Mouse (Mus musculus) CH12.LX (cell line): Measurements from ENCODE around the gene Rac3.

Experiments used
- CHD2 ChIP-seq: IDR thresholded peaks from 2 replicates; pipeline ENCODE4 v1.6.1; 2011; ENCODE audit warnings: low read length, improper control_type of control experiment
- CTCF ChIP-seq, 2 experiments: IDR thresholded peaks in 1 of 2; conservative IDR thresholded peaks in 1 of 2; 2 replicates each; pipeline ENCODE4 v1.5.1; 2011 to 2012; ENCODE audit warnings: low read depth in 2 of 2, low read length in 2 of 2, improper control_type of control experiment in 1 of 2, inconsistent platforms in 1 of 2, mild to moderate bottlenecking in 1 of 2, moderate library complexity in 1 of 2
- MAZ ChIP-seq: IDR thresholded peaks from 2 replicates; pipeline ENCODE4 v1.6.1; 2012; ENCODE audit warnings: low read depth, mild to moderate bottlenecking, inconsistent platforms, low read length, improper control_type of control experiment, moderate library complexity

- TF ChIP-seq CHD2 (0 out of 2 replicates have a peak, but pooled peaks have one; percentile 1), MAZ (0 out of 2 replicates have a peak, but pooled peaks have one; percentile 8), CTCF (conservative IDR thresholded peaks at IDR 0.05 in 1 of 2, IDR thresholded peaks at IDR 0.05 in 1 of 2; ENCODE audit: low read depth in 2 of 2, low read length in 2 of 2) (no peak)
Observed at GRCm38 (mm10) chr11:120672687-120673593, 48.3 kb upstream of the Rac3 start, which contains the start of gene Aspscr1.
